Mouse (Mus musculus): Measurements from ENCODE around the gene Edem3.
"Not testable (repeated sequence)": the region's sequence is repeated elsewhere in the genome, so short reads cannot be mapped to it uniquely, and the experiment has no call there.

Edem3 gene

GRCm38 (mm10) chr1:151752946-151753345, 2.2 kb upstream of the Edem3 start:
- peak; percentile 47 to 53 for DNase-seq

GRCm38 (mm10) chr1:151753374-151753929, 1.7 kb upstream of the Edem3 start:
- DNase-seq = peak; percentile 18 to 19

GRCm38 (mm10) chr1:151754028-151754489, 1.1 kb upstream of the Edem3 start:
- peak; percentile 22 to 27 for DNase-seq

GRCm38 (mm10) chr1:151755660-151756424, 671 bp downstream of the Edem3 start:
- no peak for DNase-seq

- peak in 1 of 2 experiments; percentile 12 for DNase-seq
These were observed 1.2 kb downstream of the Edem3 start for GRCm38 (mm10) chr1:151756425-151756728.

- no peak for DNase-seq
These were observed 3.1 kb downstream of the Edem3 start for GRCm38 (mm10) chr1:151758301-151758700.

- no peak for DNase-seq
These were observed 3.8 kb downstream of the Edem3 start for GRCm38 (mm10) chr1:151758991-151759390.

GRCm38 (mm10) chr1:151764236-151764635, 9.1 kb downstream of the Edem3 start:
- DNase-seq = no peak

- no peak for DNase-seq
These were observed 11.0 kb downstream of the Edem3 start for GRCm38 (mm10) chr1:151766166-151766565.

GRCm38 (mm10) chr1:151766976-151767654, 11.9 kb downstream of the Edem3 start:
- DNase-seq = no peak

GRCm38 (mm10) chr1:151769200-151769913, 14.2 kb downstream of the Edem3 start:
- no peak for DNase-seq

- DNase-seq = no peak
These were observed 22.4 kb downstream of the Edem3 start for GRCm38 (mm10) chr1:151777616-151778015.

- peak in 1 of 2 experiments; percentile 5 for DNase-seq
These were observed 23.4 kb downstream of the Edem3 start for GRCm38 (mm10) chr1:151778592-151778991.

GRCm38 (mm10) chr1:151779306-151779705, 24.1 kb downstream of the Edem3 start:
- DNase-seq = no peak

- DNase-seq = no peak
These were observed 26.3 kb downstream of the Edem3 start for GRCm38 (mm10) chr1:151781447-151781846.

GRCm38 (mm10) chr1:151783403-151783802, 28.2 kb downstream of the Edem3 start:
- no peak for DNase-seq

GRCm38 (mm10) chr1:151786406-151786805, 31.2 kb downstream of the Edem3 start:
- no peak for DNase-seq

- no peak for DNase-seq
These were observed 34.0 kb downstream of the Edem3 start for GRCm38 (mm10) chr1:151789136-151789535.

- not testable (repeated sequence) for DNase-seq
These were observed 36.9 kb downstream of the Edem3 start for GRCm38 (mm10) chr1:151792076-151792475.

- not testable (repeated sequence) for DNase-seq
These were observed 47.6 kb downstream of the Edem3 start for GRCm38 (mm10) chr1:151802795-151803194.

GRCm38 (mm10) chr1:151807286-151807685, 52.1 kb downstream of the Edem3 start:
- no peak for DNase-seq

- no peak for DNase-seq
These were observed 55.7 kb downstream of the Edem3 start for GRCm38 (mm10) chr1:151810628-151811421.

All from kidney, adult 8-10 months (tissue).